Mouse (Mus musculus): ENCODE measurements around the gene Gm20422. TPM values are rescaled to one million over a fixed set of nuclear protein-coding genes. Genes with fewer than 3 reads are reported as not detected.

Gm20422 gene
- total RNA-seq, 2 experiments from 2014 or later: 1.00 to 1.4 TPM

DNA sequence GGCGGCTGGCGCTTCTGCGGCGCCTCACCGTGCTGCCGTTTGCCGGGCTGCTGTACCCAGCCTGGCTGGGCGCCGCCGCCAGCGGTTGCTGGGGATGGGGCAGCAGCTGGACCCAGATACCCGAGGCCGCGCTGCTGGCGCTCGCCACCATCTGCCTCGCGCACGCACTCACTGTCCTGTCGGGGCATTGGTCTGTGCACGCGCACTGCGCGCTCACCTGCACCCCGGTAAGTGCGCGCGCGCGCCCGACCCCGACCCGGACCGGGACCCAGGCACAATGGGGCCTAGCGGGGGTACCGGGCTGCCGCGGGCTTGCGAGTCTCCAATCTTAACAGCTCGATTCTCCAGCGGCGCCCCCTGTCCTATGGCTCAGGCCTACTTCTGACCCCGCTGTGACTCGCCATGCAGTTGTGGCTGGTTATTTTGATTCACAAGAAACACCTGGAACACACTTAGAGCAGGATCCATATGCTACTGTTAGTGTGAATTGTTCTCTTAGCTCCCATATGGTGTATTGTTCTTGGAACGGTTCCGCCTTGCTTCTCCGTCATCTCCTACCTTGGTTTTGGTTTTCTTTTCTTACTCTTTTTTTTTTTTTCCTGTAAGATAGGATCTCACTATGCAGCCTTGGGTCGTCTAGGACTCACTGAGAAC is 16.9 kb upstream of the Gm20422 start:
- intact Hi-C loops (cut with DNase I): loop anchor here (1.0 kb wide), 1 partner anchor 137 kb away; the partner anchor contains the start of gene Zfp964
- Histone ChIP-seq H3K27ac (peak overlapping the region; percentile 72), H3K4me3 (peak overlapping the region; percentile 84)
- DNase-seq (ENCODE audit: extremely low spot score in 1 of 2, low spot score in 2 of 2): peak in 1 of 2 experiments; percentile 26
- no peak for TF ChIP-seq CTCF (IDR thresholded peaks at IDR 0.05)

DNA sequence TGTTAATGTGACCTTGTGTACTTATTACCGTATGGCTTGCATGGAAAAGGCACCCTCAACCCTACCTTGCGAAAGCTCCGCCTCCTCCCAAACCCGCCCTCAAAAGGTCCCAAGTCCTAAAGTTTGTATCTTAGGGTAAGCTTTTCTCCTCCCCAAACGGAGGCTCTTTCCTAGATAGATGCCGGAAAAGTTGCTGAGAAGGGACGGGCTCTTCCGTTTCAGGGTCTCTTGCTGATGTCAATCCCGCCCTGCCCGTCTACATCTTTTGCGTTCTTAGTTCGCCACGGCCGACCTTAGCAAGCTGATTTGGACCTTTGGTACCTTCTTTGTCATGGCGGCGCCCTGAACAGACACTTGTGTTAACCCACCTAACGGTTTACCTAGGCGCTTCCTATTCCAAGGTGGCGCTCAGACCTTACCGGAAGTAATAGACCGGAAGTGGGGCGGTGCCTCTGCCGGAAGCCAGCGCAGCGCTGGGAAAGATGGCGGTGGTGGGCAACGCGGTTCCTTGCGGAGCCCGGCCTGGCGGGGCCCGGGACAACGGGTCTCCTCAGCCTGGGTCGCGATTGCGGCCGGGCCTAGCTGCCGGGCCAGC is 16.2 kb upstream of the Gm20422 start, which contains the start of the genes Atp13a1 and Zfp866:
TSS of gene Atp13a1 (plus strand) at position 391 of the 595 bp plus-strand sequence.
TSS of gene Zfp866 (minus strand) at position 406 of the 595 bp plus-strand sequence.
- intact Hi-C loops (cut with DNase I): loop anchor here (1.0 kb wide), 1 partner anchor 137 kb away; the partner anchor contains the start of gene Zfp964
- no peak for TF ChIP-seq CTCF (IDR thresholded peaks at IDR 0.05)

GRCm38 (mm10) chr8:69790364-69790763 is 15.7 kb upstream of the Gm20422 start:
- no peak for TF ChIP-seq CTCF (IDR thresholded peaks at IDR 0.05)
- no peak for DNase-seq (ENCODE audit: extremely low spot score in 1 of 2, low spot score in 2 of 2)
- intact Hi-C loops (cut with DNase I): no loop called here
- Histone ChIP-seq H3K4me3 (peak overlapping the region; percentile 84), H3K27ac (peak overlapping the region; percentile 72)

More for the DNA sequence above, 16.2 kb upstream of the Gm20422 start, which contains the start of the genes Atp13a1 and Zfp866:
- peak; percentile 86 to 87 for DNase-seq (ENCODE audit: extremely low spot score in 1 of 2, low spot score in 2 of 2)
- Histone ChIP-seq H3K27ac (peak within 1 kb of the TSS; percentile 72), H3K4me3 (peak within 1 kb of the TSS; percentile 84)

DNA sequence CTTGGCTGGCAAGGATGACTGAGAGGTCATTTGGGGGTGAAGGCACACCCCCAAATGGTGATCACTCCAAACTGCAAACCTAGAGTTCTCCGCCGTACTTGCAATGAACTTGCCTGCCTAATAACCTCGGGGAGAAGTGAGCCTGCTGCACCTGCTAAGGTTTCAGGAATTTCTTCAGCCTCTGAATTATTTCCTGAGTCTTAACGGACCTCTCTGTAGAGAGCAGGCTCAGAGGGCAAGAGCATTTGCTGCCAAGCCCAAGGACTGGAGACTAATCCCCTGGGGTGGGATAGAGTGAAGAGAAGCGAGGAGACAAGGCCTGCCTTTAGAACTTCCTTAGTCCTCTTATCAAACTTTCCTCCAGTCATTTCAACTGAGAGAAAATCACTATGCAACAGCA is 15.0 kb upstream of the Gm20422 start:
- no peak overlapping the region for H3K4me3 ChIP-seq

DNA sequence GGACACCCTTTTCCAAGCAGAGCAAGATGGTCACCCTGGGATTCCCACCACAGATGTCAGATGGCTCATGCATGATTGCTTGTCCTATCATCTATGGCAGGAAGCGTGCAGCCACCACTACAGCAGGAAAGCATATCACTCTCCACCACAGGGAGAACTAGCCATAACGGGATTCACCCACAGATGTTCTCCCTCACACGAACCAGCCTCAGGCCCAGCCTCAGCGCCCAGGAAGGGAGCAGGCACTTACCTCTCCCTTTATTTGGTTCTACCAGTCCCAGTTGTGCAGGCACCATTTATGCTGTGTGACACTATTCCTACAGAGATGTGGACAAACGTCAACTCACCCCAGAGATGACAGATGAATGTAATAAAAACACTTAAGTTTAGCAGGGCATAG is 14.4 kb upstream of the Gm20422 start:
- H3K27ac ChIP-seq: no peak overlapping the region
- intact Hi-C loops (cut with DNase I): no loop called here
- no peak for TF ChIP-seq CTCF (IDR thresholded peaks at IDR 0.05)
- DNase-seq (ENCODE audit: extremely low spot score in 1 of 2, low spot score in 2 of 2): peak in 1 of 2 experiments; percentile 7
- no peak overlapping the region for H3K4me3 ChIP-seq

More for the DNA sequence above, 15.0 kb upstream of the Gm20422 start:
- intact Hi-C loops (cut with DNase I): no loop called here
- TF ChIP-seq CTCF (IDR thresholded peaks at IDR 0.05): no peak
- peak; percentile 5 to 6 for DNase-seq (ENCODE audit: extremely low spot score in 1 of 2, low spot score in 2 of 2)
- H3K27ac ChIP-seq: no peak overlapping the region

- intact Hi-C loops (cut with DNase I): no loop called here
- no peak for TF ChIP-seq CTCF (IDR thresholded peaks at IDR 0.05)
- Histone ChIP-seq H3K27ac (no peak overlapping the region), H3K4me3 (no peak overlapping the region)
- DNase-seq (ENCODE audit: extremely low spot score in 1 of 2, low spot score in 2 of 2): peak in 1 of 2 experiments; percentile 8
These were observed 2.4 kb upstream of the Gm20422 start for GRCm38 (mm10) chr8:69777111-69777510.

GRCm38 (mm10) chr8:69775149-69775534 is 456 bp upstream of the Gm20422 start:
- no peak for TF ChIP-seq CTCF (IDR thresholded peaks at IDR 0.05)
- intact Hi-C loops (cut with DNase I): no loop called here
- DNase-seq (ENCODE audit: extremely low spot score in 1 of 2, low spot score in 2 of 2): no peak
- peak overlapping the region; percentile 100 for H3K27ac ChIP-seq
- peak overlapping the region; percentile 86 for H3K4me3 ChIP-seq

DNA sequence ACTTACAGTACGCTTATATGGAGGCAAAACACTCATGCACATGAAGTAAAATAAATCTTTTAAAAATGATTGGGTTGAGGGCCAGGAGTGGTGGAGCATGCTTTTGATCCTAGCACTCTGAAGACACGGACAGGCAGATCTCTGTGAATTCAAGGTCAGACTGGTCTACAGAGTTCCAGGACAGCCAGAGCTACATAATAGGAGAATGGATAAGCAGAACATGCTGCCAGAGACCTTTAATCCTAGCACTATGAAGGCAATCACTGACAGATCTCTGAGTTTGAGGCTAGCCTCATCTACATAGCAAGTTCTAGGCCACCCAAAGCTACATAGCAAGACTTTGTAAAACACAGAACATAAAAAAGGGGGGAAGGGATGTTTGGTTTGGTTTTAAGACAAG is 2.6 kb downstream of the Gm20422 start:
- H3K4me3 ChIP-seq: no peak overlapping the region
- DNase-seq (ENCODE audit: extremely low spot score in 1 of 2, low spot score in 2 of 2): no peak
- no peak for TF ChIP-seq CTCF (IDR thresholded peaks at IDR 0.05)
- no peak overlapping the region for H3K27ac ChIP-seq
- intact Hi-C loops (cut with DNase I): no loop called here

DNA sequence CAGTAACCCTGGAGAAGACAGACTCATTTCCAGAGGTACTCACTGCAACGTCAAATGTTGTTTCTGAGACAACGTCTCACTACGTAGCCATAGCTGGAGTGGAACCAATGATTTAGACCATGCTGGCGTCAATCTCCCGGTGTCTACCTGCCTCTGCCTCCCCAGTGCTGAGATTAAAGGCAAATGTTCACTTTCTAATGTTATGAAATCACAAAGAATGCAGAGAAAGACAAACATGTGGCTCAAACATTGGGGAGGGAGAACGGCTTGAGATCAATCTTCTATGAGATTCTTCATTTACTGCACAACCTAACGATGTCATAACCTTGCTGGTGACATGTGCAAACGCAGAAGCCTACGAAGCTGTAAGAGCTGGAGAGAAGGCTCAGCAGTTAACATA is 3.5 kb downstream of the Gm20422 start:
- intact Hi-C loops (cut with DNase I): no loop called here

DNA sequence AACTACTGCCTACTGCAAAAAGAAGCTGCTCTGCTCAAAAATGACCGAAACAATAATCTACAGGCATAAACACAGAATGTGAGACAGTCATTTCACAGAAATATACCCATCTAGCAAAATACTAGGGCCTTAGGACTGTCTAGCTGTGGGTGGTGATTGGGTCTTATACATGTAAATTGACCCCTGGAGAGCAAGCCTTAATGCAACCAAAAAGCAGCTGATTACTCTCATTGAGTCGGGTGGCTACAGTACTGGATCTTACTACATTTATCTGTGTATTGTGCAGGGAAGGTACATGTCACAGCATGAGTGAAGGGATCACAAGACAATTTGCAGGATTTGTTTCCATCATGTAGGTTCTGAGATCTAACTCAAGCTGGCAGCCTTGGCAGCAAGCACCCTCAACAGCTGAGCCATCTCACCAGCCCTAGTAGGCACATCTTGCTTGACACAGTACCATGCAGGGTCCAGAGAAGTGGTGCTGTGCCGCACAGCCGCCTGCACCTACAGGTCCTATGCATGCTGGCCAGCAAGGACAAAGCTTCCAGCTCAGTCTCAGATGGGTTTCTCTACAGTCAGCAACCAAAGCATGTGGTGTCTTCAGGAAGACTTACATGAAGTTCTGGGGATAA is 12.8 kb downstream of the Gm20422 start:
- H3K27ac ChIP-seq: no peak overlapping the region
- TF ChIP-seq CTCF (IDR thresholded peaks at IDR 0.05): no peak
- DNase-seq (ENCODE audit: extremely low spot score in 1 of 2, low spot score in 2 of 2): no peak
- H3K4me3 ChIP-seq: no peak overlapping the region
- intact Hi-C loops (cut with DNase I): no loop called here

More for the DNA sequence above, 3.5 kb downstream of the Gm20422 start:
- no peak for TF ChIP-seq CTCF (IDR thresholded peaks at IDR 0.05)
- DNase-seq (ENCODE audit: extremely low spot score in 1 of 2, low spot score in 2 of 2): peak in 1 of 2 experiments; percentile 7
- no peak overlapping the region for H3K4me3 ChIP-seq
- H3K27ac ChIP-seq: no peak overlapping the region

GRCm38 (mm10) chr8:69758316-69758715 is 16.4 kb downstream of the Gm20422 start:
- intact Hi-C loops (cut with DNase I): no loop called here
- no peak overlapping the region for H3K4me3 ChIP-seq
- no peak overlapping the region for H3K27ac ChIP-seq

GRCm38 (mm10) chr8:69752437-69752836 is 22.2 kb downstream of the Gm20422 start:
- Histone ChIP-seq H3K4me3 (no peak overlapping the region), H3K27ac (no peak overlapping the region)
- intact Hi-C loops (cut with DNase I): no loop called here
- no peak for TF ChIP-seq CTCF (IDR thresholded peaks at IDR 0.05)
- no peak for DNase-seq (ENCODE audit: extremely low spot score in 1 of 2, low spot score in 2 of 2)

More at GRCm38 (mm10) chr8:69758316-69758715, 16.4 kb downstream of the Gm20422 start:
- no peak for DNase-seq (ENCODE audit: extremely low spot score in 1 of 2, low spot score in 2 of 2)
- TF ChIP-seq CTCF (IDR thresholded peaks at IDR 0.05): peak; percentile 5
